Mouse (Mus musculus): ENCODE data around the gene Mrpl9. TPM values are rescaled to one million over a fixed set of nuclear protein-coding genes. Genes with fewer than 3 reads are reported as not detected.

The Mrpl9 gene
- 86.4 and 105 TPM in 2 replicates for polyA plus RNA-seq (2012; ENCODE audit: insufficient read depth, insufficient read length, missing spikeins)

DNA sequence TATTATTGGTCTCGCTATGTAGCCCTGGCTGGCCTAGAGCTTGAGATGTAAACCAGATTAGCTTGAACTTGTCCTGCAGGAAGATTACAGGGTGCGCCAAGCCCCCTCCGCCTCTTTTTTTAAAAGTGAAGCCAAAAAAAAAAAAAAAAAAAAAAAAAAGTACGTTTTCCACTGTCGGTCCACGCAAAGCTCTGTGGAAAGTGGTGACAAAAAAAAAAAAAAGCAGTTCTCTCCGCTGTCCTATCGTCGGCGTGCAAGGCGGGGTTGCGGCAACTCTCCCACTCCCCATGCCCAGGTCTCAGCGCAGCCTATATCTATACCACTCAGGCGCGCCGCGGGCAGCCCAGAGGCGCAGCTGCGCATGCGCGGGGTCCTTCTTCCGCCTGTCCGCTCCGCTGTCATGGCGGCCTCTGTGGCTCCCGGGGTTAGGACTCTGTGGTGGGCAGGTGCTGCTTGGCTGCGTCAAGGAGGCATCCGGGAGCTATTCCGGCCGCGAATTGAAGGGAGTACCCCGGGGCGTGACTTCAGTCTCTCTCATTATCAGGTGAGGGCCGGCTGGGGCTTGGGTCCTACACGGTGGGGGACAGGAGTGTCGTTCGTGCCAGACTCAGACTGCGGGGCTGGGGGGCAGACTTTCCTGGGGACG, at the start of gene Mrpl9:
TSS of gene Mrpl9 (plus strand) at position 368 of the 646 bp plus-strand sequence.
- H3K4me1 ChIP-seq (ENCODE audit: control insufficient read depth, insufficient read depth, insufficient read length, low read length) = no peaks in the 10 kb centered on the region
- H3K27ac ChIP-seq (replicated peaks; ENCODE audit: low read depth, low read length) = peak within 1 kb of the TSS; percentile 58
- H3K4me3 ChIP-seq (ENCODE audit: insufficient read depth, low read depth, low read length) = peak within 1 kb of the TSS; percentile 91

DNA sequence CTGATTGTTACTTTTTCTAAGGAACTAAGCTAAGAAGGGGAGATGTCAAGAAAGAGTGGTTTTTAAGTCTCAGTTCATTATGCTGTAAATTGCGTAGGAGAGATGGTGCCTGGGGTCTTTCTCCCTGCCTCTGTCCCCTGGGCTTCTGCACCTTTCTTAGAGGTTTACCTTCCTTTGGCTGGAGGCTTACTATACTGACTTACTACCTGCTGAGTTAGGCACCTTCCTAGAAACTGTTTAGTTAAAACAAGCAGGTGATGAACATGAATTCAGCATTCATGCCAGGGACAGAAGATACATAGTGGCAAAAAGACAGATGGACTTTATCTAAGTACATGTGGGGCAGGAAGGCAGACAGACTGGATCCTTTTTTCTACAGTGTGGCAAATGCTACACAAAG, 46.8 kb upstream of the Mrpl9 start:
- H3K4me1 ChIP-seq (ENCODE audit: control insufficient read depth, insufficient read depth, insufficient read length, low read length) = no peaks in the 10 kb centered on the region
- H3K27ac ChIP-seq (replicated peaks; ENCODE audit: low read depth, low read length) = no peak overlapping the region
- H3K4me3 ChIP-seq (ENCODE audit: insufficient read depth, low read depth, low read length) = no peak overlapping the region

- Histone ChIP-seq H3K27ac (replicated peaks; ENCODE audit: low read depth, low read length) (no peak overlapping the region), H3K4me3 (ENCODE audit: insufficient read depth, low read depth, low read length) (no peak overlapping the region), H3K4me1 (ENCODE audit: control insufficient read depth, insufficient read depth, insufficient read length, low read length) (no peaks in the 10 kb centered on the region)
Measured at GRCm38 (mm10) chr3:94396851-94397250, 46.3 kb upstream of the Mrpl9 start.

DNA sequence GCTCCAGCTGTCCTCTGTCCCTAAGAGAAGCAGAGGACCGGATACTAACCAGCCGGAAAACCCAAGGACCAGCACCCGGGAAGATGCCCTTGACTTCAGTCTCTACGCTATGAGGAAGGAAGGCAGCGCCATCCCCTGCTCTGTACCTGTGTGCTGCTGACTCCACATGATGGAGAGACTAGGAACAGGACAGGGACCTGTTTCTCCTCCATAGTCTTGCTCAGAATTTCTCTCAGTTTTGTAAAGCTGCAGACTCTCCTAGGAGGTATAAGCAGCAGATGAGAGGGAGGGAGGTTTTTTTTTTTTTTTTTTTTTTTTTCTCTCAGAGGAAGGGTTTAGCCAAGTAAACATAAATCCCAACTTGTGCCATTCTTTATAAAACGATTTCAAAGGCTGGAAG, 44.9 kb upstream of the Mrpl9 start, which contains the start of gene Lingo4:
TSS of gene Lingo4 (plus strand) at position 301 of the 400 bp plus-strand sequence.
- H3K27ac ChIP-seq (replicated peaks; ENCODE audit: low read depth, low read length) = no peak within 1 kb of the TSS
- H3K4me3 ChIP-seq (ENCODE audit: insufficient read depth, low read depth, low read length) = no peak within 1 kb of the TSS
- no peaks in the 10 kb centered on the region for H3K4me1 ChIP-seq (ENCODE audit: control insufficient read depth, insufficient read depth, insufficient read length, low read length)

DNA sequence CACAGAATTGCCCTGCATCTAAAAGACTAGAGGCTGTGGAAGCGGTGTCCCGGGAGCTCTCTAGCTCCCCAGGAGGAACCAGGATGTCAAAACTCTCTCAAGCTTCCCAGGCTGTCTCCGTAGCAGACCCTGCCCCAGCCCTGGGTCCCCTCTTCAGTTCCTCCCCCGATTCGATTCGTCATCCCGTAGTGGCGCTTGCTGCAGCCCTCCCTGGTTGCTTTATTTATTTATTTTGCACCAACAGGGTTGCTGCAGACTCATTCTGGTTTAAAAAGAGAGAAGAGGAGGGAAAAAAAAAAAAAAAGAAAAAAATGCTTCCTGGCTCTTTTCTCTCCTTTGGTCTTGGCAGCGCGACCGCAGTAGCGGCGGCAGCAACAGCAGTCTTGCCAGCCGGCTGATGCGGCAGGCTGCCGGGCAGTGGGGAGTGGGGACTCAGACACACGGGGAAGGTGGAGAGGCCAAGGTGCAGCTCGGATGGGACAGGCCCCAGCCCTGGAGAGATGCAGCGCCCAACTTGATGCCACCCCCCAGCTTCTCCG, 44.1 kb upstream of the Mrpl9 start:
- no peak overlapping the region for H3K4me3 ChIP-seq (ENCODE audit: insufficient read depth, low read depth, low read length)
- H3K27ac ChIP-seq (replicated peaks; ENCODE audit: low read depth, low read length) = no peak overlapping the region
- no peaks in the 10 kb centered on the region for H3K4me1 ChIP-seq (ENCODE audit: control insufficient read depth, insufficient read depth, insufficient read length, low read length)

- Histone ChIP-seq H3K27ac (replicated peaks; ENCODE audit: low read depth, low read length) (no peak overlapping the region), H3K4me1 (ENCODE audit: control insufficient read depth, insufficient read depth, insufficient read length, low read length) (no peaks in the 10 kb centered on the region), H3K4me3 (ENCODE audit: insufficient read depth, low read depth, low read length) (no peak overlapping the region)
Measured at GRCm38 (mm10) chr3:94399663-94400310, 43.3 kb upstream of the Mrpl9 start.

DNA sequence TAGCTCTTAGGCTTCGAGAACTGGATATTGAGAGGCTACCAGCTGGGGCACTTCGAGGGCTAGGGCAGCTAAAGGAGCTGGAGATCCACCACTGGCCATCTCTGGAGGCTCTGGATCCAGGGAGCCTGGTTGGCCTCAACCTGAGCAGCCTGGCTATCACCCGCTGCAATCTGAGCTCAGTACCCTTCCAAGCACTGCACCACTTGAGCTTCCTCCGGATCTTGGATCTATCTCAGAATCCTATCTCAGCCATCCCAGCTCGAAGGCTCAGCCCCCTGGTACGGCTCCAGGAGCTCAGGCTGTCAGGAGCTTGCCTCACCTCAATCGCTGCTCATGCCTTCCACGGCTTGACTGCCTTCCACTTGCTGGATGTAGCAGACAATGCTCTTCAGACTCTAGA, 40.7 kb upstream of the Mrpl9 start:
- H3K4me1 ChIP-seq (ENCODE audit: control insufficient read depth, insufficient read depth, insufficient read length, low read length) = no peaks in the 10 kb centered on the region
- no peak overlapping the region for H3K4me3 ChIP-seq (ENCODE audit: insufficient read depth, low read depth, low read length)
- H3K27ac ChIP-seq (replicated peaks; ENCODE audit: low read depth, low read length) = no peak overlapping the region

DNA sequence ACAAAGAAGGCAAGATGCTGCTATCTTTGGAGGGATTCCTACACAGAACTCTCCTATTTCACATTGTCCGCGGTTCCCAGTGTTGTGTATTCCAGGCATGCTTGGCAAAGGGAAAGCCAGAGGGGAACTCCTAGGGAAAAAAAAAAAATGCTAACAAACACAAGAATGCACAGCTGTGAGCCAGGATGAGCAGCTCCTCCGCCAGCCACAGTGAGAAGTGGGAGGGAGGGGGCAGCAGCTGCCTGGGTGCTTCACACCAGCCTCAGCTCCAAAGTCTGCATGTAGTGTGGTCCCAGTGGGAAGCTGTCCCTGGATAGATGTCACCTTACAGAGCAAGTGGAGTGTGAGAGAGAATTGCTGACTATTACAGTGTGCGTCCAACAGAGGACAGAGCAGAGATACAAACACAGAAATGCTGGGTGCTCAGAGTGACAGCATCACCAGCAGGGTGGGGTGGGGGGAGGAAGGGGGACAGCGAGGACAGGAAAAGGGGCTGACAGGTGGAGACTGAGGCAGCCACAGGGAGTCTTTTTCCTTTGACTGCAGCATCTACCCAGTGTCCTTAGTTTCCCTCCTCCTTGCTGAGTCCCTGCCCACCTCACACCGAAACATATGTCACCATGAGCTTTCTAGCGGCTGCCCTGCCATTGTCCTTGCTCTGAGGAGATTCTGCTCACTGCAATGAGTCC, 38.6 kb upstream of the Mrpl9 start:
- H3K4me3 ChIP-seq (ENCODE audit: insufficient read depth, low read depth, low read length) = no peak overlapping the region
- no peak overlapping the region for H3K27ac ChIP-seq (replicated peaks; ENCODE audit: low read depth, low read length)
- H3K4me1 ChIP-seq (ENCODE audit: control insufficient read depth, insufficient read depth, insufficient read length, low read length) = no peaks in the 10 kb centered on the region

GRCm38 (mm10) chr3:94405561-94405960, 37.6 kb upstream of the Mrpl9 start:
- no peak overlapping the region for H3K27ac ChIP-seq (replicated peaks; ENCODE audit: low read depth, low read length)
- H3K4me1 ChIP-seq (ENCODE audit: control insufficient read depth, insufficient read depth, insufficient read length, low read length) = no peaks in the 10 kb centered on the region
- H3K4me3 ChIP-seq (ENCODE audit: insufficient read depth, low read depth, low read length) = no peak overlapping the region

DNA sequence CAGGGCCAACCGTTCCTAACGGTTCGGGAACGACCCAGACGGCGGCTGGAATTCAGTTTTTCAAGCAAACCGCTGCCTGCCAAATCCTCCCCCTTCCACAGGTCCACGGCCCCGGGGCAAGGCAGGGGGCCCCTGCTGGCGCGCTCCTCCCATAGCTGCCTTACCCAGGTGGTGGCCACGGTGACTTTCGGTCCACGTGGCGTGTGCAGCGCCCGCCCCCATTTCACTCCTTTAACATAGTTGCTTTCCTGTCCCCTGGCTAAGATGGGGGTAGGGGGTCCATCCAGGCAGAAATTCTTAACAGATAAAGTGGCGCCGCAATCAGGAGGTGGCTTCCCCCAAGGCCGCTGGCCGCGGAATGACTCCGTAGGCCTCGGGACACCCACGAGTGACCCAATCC, 30.6 kb upstream of the Mrpl9 start:
- Histone ChIP-seq H3K4me3 (ENCODE audit: insufficient read depth, low read depth, low read length) (peak overlapping the region; percentile 71), H3K4me1 (ENCODE audit: control insufficient read depth, insufficient read depth, insufficient read length, low read length) (no peaks in the 10 kb centered on the region), H3K27ac (replicated peaks; ENCODE audit: low read depth, low read length) (no peak overlapping the region)

DNA sequence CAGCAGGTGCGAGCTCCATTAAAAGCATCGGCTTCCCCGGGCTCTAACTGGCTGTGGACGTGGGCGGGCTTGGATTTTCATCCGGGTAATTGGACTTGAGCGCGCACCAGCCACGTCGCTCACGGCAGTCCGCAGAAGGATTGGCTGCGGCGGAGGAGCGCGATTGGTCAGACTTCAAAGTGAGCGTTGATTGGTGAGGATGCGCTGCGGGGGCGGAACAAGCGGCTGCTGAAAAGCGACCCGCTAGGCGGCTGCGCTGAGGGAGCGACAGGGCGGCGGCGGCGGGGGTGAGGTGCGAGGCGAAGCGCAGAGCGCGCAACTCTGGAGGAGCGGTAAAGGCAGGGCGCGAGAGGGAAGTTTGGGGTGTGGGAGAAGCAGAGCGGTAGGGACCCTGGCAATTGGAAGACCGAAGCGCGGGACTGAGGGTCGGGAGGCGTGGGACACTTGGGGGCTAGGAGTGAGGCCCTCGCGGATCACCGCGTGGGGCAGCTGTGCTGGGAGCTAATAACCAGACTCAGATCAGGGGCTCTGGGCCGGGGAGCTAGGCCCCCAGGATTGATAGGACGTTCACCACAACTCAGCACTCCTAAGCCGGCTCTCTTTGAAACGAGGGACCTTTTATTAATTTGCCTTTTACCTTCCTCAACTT, 30.0 kb upstream of the Mrpl9 start, which contains the start of gene Tdrkh:
TSS of gene Tdrkh (plus strand) at position 243 of the 649 bp plus-strand sequence.
- H3K27ac ChIP-seq (replicated peaks; ENCODE audit: low read depth, low read length) = no peak within 1 kb of the TSS

DNA sequence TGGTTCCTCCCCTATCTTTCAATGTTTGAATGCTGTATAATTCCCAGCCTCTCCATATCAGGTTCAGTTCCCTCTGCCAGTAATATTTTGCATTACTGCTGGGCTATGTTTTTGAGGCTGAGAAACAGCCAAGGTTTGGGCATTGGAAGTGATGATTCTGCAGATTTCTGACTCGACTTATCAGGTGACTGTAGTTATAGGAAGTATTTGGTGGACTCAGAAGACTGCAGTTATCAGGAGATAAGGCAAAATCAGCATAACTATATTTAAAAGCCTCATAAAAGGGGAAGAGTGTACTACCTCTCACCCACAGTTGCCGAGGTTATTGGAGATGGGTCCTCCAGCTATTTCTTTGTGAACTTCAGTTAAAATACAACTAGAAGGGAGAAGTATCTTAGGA, 12.1 kb upstream of the Mrpl9 start:
- Histone ChIP-seq H3K27ac (replicated peaks; ENCODE audit: low read depth, low read length) (no peak overlapping the region), H3K4me3 (ENCODE audit: insufficient read depth, low read depth, low read length) (no peak overlapping the region), H3K4me1 (ENCODE audit: control insufficient read depth, insufficient read depth, insufficient read length, low read length) (no peaks in the 10 kb centered on the region)

More for the DNA sequence above, 30.0 kb upstream of the Mrpl9 start, which contains the start of gene Tdrkh:
- Histone ChIP-seq H3K4me3 (ENCODE audit: insufficient read depth, low read depth, low read length) (peak within 1 kb of the TSS; percentile 71), H3K4me1 (ENCODE audit: control insufficient read depth, insufficient read depth, insufficient read length, low read length) (no peaks in the 10 kb centered on the region)

DNA sequence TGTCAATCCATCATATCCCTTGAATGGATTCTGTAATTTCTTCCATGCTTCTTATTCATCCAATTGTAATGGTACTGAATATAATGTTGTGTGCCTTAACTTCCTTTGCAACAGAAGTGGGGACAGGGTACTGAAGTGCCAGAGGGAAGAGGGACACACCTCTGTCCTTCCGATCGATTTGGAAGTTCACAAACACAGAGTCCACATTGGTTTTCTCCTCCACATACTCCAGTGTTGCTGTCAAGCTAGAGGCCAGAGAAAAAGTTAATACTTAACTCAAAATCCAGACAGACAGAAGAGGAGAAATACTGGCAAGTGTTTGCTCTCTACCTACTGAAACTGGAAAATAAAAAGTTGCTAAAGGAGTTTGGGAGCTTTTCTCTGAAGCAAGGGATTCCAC, 8.8 kb upstream of the Mrpl9 start:
- Histone ChIP-seq H3K4me3 (ENCODE audit: insufficient read depth, low read depth, low read length) (no peak overlapping the region), H3K27ac (replicated peaks; ENCODE audit: low read depth, low read length) (no peak overlapping the region), H3K4me1 (ENCODE audit: control insufficient read depth, insufficient read depth, insufficient read length, low read length) (no peaks in the 10 kb centered on the region)

DNA sequence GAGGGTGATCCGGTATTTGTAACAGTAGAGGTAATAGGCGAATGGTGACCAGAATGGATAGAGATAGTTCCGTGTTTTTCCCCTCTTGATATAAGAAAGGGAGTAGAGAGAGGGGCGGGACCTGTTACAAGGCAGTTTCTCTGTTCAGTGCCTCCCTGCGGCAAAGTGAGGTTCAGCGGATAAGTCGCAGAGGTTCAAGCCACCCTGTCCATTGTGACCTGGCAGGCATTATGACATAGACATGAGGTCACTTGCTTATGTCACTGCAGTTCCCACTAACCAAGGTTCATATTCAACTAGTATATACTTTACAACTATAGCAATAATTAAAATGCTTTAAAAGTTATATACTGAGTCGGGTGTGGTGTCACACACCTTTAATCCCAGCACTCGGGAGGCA, 6.7 kb upstream of the Mrpl9 start:
- no peak overlapping the region for H3K27ac ChIP-seq (replicated peaks; ENCODE audit: low read depth, low read length)
- H3K4me3 ChIP-seq (ENCODE audit: insufficient read depth, low read depth, low read length) = no peak overlapping the region
- no peaks in the 10 kb centered on the region for H3K4me1 ChIP-seq (ENCODE audit: control insufficient read depth, insufficient read depth, insufficient read length, low read length)

GRCm38 (mm10) chr3:94441182-94441581, 1.9 kb upstream of the Mrpl9 start:
- Histone ChIP-seq H3K4me3 (ENCODE audit: insufficient read depth, low read depth, low read length) (no peak overlapping the region), H3K27ac (replicated peaks; ENCODE audit: low read depth, low read length) (no peak overlapping the region), H3K4me1 (ENCODE audit: control insufficient read depth, insufficient read depth, insufficient read length, low read length) (no peaks in the 10 kb centered on the region)
